Mouse (Mus musculus): ENCODE results near the gene Ube2g2. TPM values are rescaled to one million over a fixed set of nuclear protein-coding genes. Genes with fewer than 3 reads are reported as not detected.

Gene Ube2g2
- polyA plus RNA-seq, 1 experiment from 2014 or later = 92.1 TPM

- H3K9me3 ChIP-seq = no peaks in the 10 kb centered on the region
- H3K4me1 ChIP-seq = peaks cover 6% of the 10 kb centered on the region; the same call in 1 of the 2 replicates
- DNase-seq (ENCODE audit: low spot score) = peak; percentile 72
- no peaks in the 10 kb centered on the region for H3K27me3 ChIP-seq (ENCODE audit: insufficient read depth, poor library complexity, severe bottlenecking)
- 77% methylated on average over 3 of the region's 3 CpGs for WGBS
- H3K27ac ChIP-seq = no peak overlapping the region
- H3K4me3 ChIP-seq = no peak overlapping the region
- peaks cover 94% of the 10 kb centered on the region for H3K36me3 ChIP-seq
These were observed 8.7 kb upstream of the Ube2g2 start for GRCm38 (mm10) chr10:77613409-77613808.

GRCm38 (mm10) chr10:77615647-77616046, 6.4 kb upstream of the Ube2g2 start:
- no peak overlapping the region for H3K27ac ChIP-seq
- H3K4me1 ChIP-seq = peaks cover 6% of the 10 kb centered on the region; the same call in 1 of the 2 replicates
- H3K9me3 ChIP-seq = no peaks in the 10 kb centered on the region
- peaks cover 78% of the 10 kb centered on the region for H3K36me3 ChIP-seq
- DNase-seq (ENCODE audit: low spot score) = no peak
- 90% methylated on average over 8 of the region's 8 CpGs for WGBS
- H3K4me3 ChIP-seq = no peak overlapping the region
- H3K27me3 ChIP-seq (ENCODE audit: insufficient read depth, poor library complexity, severe bottlenecking) = no peaks in the 10 kb centered on the region

GRCm38 (mm10) chr10:77616166-77616565, 5.9 kb upstream of the Ube2g2 start:
- Histone ChIP-seq H3K9me3 (no peaks in the 10 kb centered on the region), H3K27me3 (ENCODE audit: insufficient read depth, poor library complexity, severe bottlenecking) (no peaks in the 10 kb centered on the region), H3K4me1 (peaks cover 6% of the 10 kb centered on the region; the same call in 1 of the 2 replicates), H3K27ac (no peak overlapping the region), H3K36me3 (peaks cover 74% of the 10 kb centered on the region), H3K4me3 (no peak overlapping the region)
- DNase-seq (ENCODE audit: low spot score) = no peak
- 91% methylated on average over 9 of the region's 9 CpGs for WGBS

- H3K4me3 ChIP-seq = no peak overlapping the region
- WGBS = 93% methylated on average over 7 of the region's 7 CpGs
- peaks cover 67% of the 10 kb centered on the region for H3K36me3 ChIP-seq
- peaks cover 6% of the 10 kb centered on the region; the same call in 1 of the 2 replicates for H3K4me1 ChIP-seq
- no peak for DNase-seq (ENCODE audit: low spot score)
- H3K9me3 ChIP-seq = no peaks in the 10 kb centered on the region
- H3K27me3 ChIP-seq (ENCODE audit: insufficient read depth, poor library complexity, severe bottlenecking) = no peaks in the 10 kb centered on the region
- H3K27ac ChIP-seq = no peak overlapping the region
These were observed 5.1 kb upstream of the Ube2g2 start for GRCm38 (mm10) chr10:77616926-77617325.

GRCm38 (mm10) chr10:77621546-77621945, 529 bp upstream of the Ube2g2 start:
- Histone ChIP-seq H3K9me3 (no peaks in the 10 kb centered on the region), H3K27me3 (ENCODE audit: insufficient read depth, poor library complexity, severe bottlenecking) (no peaks in the 10 kb centered on the region), H3K4me1 (peaks cover 29% of the 10 kb centered on the region), H3K4me3 (peak overlapping the region; percentile 99), H3K36me3 (peaks cover 28% of the 10 kb centered on the region), H3K27ac (peak overlapping the region; percentile 97)
- WGBS = 75% methylated on average over 8 of the region's 8 CpGs
- no peak for DNase-seq (ENCODE audit: low spot score)

- 17% methylated on average over 8 of the region's 8 CpGs for WGBS
These were observed 1.0 kb downstream of the Ube2g2 start for GRCm38 (mm10) chr10:77623069-77623492.

GRCm38 (mm10) chr10:77623639-77624400, 1.7 kb downstream of the Ube2g2 start:
- Histone ChIP-seq H3K4me3 (peak overlapping the region; percentile 99), H3K27ac (0 out of 2 replicates have a peak overlapping the region, but pooled peaks have one; percentile 97), H3K27me3 (ENCODE audit: insufficient read depth, poor library complexity, severe bottlenecking) (no peaks in the 10 kb centered on the region), H3K36me3 (peaks cover 11% of the 10 kb centered on the region), H3K4me1 (peaks cover 37% of the 10 kb centered on the region), H3K9me3 (no peaks in the 10 kb centered on the region)
- WGBS = 88% methylated on average over 10 of the region's 10 CpGs
- DNase-seq (ENCODE audit: low spot score) = no peak

More at GRCm38 (mm10) chr10:77623069-77623492, 1.0 kb downstream of the Ube2g2 start:
- no peaks in the 10 kb centered on the region for H3K27me3 ChIP-seq (ENCODE audit: insufficient read depth, poor library complexity, severe bottlenecking)
- H3K27ac ChIP-seq = peak overlapping the region; percentile 97
- peaks cover 33% of the 10 kb centered on the region for H3K4me1 ChIP-seq
- peaks cover 12% of the 10 kb centered on the region for H3K36me3 ChIP-seq
- DNase-seq (ENCODE audit: low spot score) = no peak
- no peaks in the 10 kb centered on the region for H3K9me3 ChIP-seq
- H3K4me3 ChIP-seq = peak overlapping the region; percentile 99

GRCm38 (mm10) chr10:77624570-77624995, 2.5 kb downstream of the Ube2g2 start:
- WGBS = 64% methylated on average over 7 of the region's 7 CpGs
- no peak overlapping the region; the same call in 1 of the 2 replicates for H3K4me3 ChIP-seq

DNA sequence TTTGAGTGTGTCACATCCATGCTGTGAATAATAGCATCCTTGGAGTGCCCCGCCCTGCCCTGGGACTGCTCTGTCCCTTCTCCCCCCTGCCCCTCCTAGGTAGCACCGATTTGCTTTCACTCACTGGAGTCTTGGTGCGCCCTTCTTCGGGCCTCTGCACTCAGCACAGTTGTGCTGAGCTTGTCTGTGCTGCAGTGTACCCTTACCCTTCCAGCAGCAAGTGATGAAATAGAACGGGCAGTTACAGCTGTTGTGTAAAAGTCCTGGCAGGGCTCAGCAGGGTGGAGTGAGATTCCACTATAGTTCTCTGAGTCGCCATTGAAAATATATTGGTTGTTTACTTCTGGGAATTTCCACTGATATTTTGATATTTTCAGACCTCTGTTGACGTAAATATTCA, 4.0 kb downstream of the Ube2g2 start:
- no peak overlapping the region for H3K4me3 ChIP-seq
- H3K27ac ChIP-seq = no peak overlapping the region
- no peak for DNase-seq (ENCODE audit: low spot score)
- no peaks in the 10 kb centered on the region for H3K9me3 ChIP-seq
- H3K4me1 ChIP-seq = peaks cover 37% of the 10 kb centered on the region
- 89% methylated on average over 7 of the region's 7 CpGs for WGBS
- H3K27me3 ChIP-seq (ENCODE audit: insufficient read depth, poor library complexity, severe bottlenecking) = no peaks in the 10 kb centered on the region
- peaks cover 8% of the 10 kb centered on the region for H3K36me3 ChIP-seq

More at GRCm38 (mm10) chr10:77624570-77624995, 2.5 kb downstream of the Ube2g2 start:
- no peaks in the 10 kb centered on the region for H3K27me3 ChIP-seq (ENCODE audit: insufficient read depth, poor library complexity, severe bottlenecking)
- H3K36me3 ChIP-seq = peaks cover 11% of the 10 kb centered on the region
- H3K27ac ChIP-seq = no peak overlapping the region
- no peak for DNase-seq (ENCODE audit: low spot score)
- H3K4me1 ChIP-seq = peaks cover 37% of the 10 kb centered on the region
- no peaks in the 10 kb centered on the region for H3K9me3 ChIP-seq

- Histone ChIP-seq H3K27me3 (ENCODE audit: insufficient read depth, poor library complexity, severe bottlenecking) (no peaks in the 10 kb centered on the region), H3K9me3 (no peaks in the 10 kb centered on the region), H3K4me1 (peaks cover 37% of the 10 kb centered on the region), H3K27ac (no peak overlapping the region), H3K4me3 (no peak overlapping the region), H3K36me3 (peaks cover 13% of the 10 kb centered on the region)
- WGBS = 79% methylated on average over 7 of the region's 7 CpGs
- no peak for DNase-seq (ENCODE audit: low spot score)
These were observed 4.5 kb downstream of the Ube2g2 start for GRCm38 (mm10) chr10:77626591-77626990.

DNA sequence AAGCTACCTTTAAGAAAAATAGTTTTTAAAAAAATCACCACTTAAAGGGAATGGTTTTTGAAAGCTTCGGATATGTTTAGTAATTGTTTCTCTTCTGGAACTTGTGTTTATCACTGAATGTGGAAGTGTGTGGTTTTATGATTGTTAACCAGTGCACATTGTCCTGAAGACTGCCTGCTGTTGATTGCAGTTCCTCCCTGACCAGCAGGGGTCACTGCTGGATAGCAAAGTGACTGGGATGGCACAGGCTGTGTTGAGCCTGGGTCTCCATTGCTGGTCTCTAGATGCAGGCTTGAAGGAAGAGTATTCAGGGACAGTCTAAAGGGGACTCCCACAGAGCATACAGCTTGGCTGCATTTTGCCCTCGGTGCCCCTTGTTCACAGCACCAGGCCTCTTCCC, 5.4 kb downstream of the Ube2g2 start:
- H3K27ac ChIP-seq = no peak overlapping the region
- H3K27me3 ChIP-seq (ENCODE audit: insufficient read depth, poor library complexity, severe bottlenecking) = no peaks in the 10 kb centered on the region
- H3K36me3 ChIP-seq = peaks cover 20% of the 10 kb centered on the region
- H3K4me1 ChIP-seq = peaks cover 37% of the 10 kb centered on the region
- no peaks in the 10 kb centered on the region for H3K9me3 ChIP-seq
- DNase-seq (ENCODE audit: low spot score) = peak; percentile 84
- no peak overlapping the region for H3K4me3 ChIP-seq
- WGBS = 39% methylated on average over 2 of the region's 2 CpGs

DNA sequence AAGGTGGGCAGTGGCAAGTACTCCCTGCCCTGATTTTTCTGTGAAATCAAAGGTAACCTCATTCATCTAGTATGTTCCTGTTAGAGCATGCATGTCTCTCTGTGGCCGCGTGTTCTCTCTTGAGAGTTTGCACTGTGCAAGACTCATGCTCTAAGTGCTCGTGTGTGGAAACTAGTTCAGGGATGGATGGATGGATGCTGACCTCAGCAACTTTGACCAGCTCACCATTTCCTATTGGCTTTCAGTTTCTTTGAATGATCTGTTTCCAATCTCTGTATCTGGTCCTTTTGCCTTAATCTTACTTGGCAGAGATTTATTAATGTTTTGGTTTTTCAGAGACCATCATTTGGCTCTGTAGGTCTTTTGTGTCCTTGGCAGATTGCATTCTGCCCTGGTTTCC, 7.1 kb downstream of the Ube2g2 start:
- Histone ChIP-seq H3K9me3 (no peaks in the 10 kb centered on the region), H3K27ac (no peak overlapping the region), H3K36me3 (peaks cover 35% of the 10 kb centered on the region), H3K4me3 (no peak overlapping the region), H3K4me1 (peaks cover 29% of the 10 kb centered on the region), H3K27me3 (ENCODE audit: insufficient read depth, poor library complexity, severe bottlenecking) (no peaks in the 10 kb centered on the region)
- WGBS = 90% methylated on average over 3 of the region's 3 CpGs
- DNase-seq (ENCODE audit: low spot score) = no peak

DNA sequence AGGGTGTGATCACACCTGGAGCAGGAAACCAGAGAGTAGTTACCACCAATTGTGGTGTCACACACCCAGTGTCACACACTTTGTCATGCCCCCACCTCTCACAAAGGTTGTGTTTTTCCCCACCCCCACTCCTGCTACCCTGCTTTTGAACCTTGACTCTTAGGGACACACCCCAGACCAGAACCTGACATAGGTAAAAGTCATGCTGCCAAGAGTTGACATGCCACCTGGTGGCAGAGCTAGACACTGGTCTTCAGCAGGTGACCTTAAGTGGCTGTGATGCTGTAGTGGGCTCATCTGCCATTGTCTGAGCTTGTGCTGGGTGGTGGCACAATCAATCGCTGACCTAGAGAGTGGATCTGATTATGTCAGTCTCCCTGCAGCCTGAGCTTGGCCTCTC, 7.9 kb downstream of the Ube2g2 start:
- Histone ChIP-seq H3K4me1 (peaks cover 28% of the 10 kb centered on the region), H3K4me3 (no peak overlapping the region), H3K27me3 (ENCODE audit: insufficient read depth, poor library complexity, severe bottlenecking) (no peaks in the 10 kb centered on the region), H3K9me3 (no peaks in the 10 kb centered on the region), H3K27ac (no peak overlapping the region), H3K36me3 (peaks cover 40% of the 10 kb centered on the region)
- WGBS = 88% methylated on average over 1 of the region's 1 CpGs
- no peak for DNase-seq (ENCODE audit: low spot score)

Data from heart, embryonic 10.5 days (tissue).